Mouse (Mus musculus) brain, embryonic 14.5 days (tissue): ENCODE results near the gene Atrx. TPM values are rescaled to one million over a fixed set of nuclear protein-coding genes. Genes with fewer than 3 reads are reported as not detected.

Experiments
- DNase-seq: peaks from one replicate; pipeline ENCODE4 v3.0.0-alpha.2; 2011; ENCODE audit warnings: low read depth
- CTCF ChIP-seq: fragments of 200-500 bp; IDR thresholded peaks from 2 replicates; pipeline ENCODE4 v1.5.1; 2012; ENCODE audit warnings: inconsistent platforms, mild to moderate bottlenecking, moderate library complexity, borderline replicate concordance; ENCODE audit not compliant: insufficient read depth, insufficient read length; ENCODE audit errors: extremely low read depth
- POLR2A ChIP-seq: fragments of 200-500 bp; IDR thresholded peaks from 2 replicates; pipeline ENCODE4 v1.6.1; 2012; ENCODE audit warnings: mild to moderate bottlenecking, inconsistent platforms, borderline replicate concordance; ENCODE audit not compliant: poor library complexity, insufficient read depth, insufficient read length, severe bottlenecking; ENCODE audit errors: extremely low read depth
- polyA plus RNA-seq: library from polyadenylated mRNA; depleted of rRNA; stranded (reverse); fragments of >200 nt; gene quantifications from 2 replicates; pipeline ENCODE4 v1.2.3, GENCODE M21; 2012; rRNA removed

Atrx gene
- polyA plus RNA-seq, 1 experiment = 105 TPM

DNA sequence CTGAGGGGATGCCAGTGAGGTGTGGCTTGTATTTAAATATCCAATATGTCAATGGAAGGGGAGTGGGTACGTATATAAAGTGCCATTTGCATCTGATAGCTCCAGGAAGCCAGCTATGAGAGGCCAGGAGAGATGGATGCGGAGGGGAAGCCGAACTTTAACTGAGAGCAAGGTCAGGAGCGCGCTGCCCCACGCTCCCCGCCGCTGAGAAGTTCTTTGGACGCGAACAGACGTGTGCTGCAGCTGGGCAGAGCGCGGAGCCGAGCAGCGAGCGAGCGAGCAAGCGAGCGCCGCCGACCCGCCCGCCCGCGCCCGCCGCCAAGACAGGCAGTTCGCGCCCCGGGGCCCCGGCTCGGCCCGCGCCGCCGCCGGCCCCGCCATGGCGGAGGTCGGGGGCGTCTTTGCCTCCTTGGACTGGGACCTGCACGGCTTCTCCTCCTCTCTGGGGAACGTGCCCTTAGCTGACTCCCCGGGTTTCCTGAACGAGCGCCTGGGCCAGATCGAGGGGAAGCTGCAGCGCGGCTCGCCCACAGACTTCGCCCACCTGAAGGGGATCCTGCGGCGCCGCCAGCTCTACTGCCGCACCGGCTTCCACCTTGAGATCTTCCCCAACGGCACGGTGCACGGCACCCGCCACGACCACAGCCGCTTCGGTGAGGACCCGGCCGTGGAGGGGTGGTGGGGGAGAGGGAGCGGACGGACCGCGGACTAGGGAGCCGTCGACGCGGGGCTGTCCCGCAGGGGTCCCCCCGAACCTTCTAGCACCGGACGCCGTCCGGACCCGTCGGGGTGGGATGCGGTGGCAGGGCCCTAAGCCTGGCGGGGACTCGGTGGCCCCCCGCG lies 164.8 kb downstream of the Atrx start, which contains the start of gene Fgf16:
Gene Fgf16, plus strand, starts transcription at position 118 of the 843 bp plus-strand sequence.
- TF ChIP-seq CTCF (no peak), POLR2A (no peak)
- DNase-seq = peak; percentile 33

DNA sequence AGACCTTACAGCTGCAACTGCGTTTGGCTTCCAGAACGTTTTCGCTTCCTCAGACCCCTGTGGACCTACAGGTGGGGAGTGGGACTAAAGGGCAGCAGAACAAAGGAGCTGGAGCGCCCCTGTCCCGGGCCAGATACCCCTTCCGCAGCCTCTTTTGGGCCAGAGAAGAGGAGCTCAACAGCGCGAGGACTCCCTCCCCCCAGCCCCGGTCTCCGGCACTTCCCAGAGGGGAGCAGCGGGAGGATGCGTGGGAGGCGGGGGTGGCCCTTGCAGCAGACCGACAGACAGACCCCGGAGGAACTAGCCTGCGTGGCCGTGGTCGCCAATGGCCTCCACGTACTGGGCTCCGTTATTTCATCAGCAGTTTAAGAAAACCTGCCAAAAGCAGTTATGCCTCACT lies 165.6 kb downstream of the Atrx start:
- TF ChIP-seq CTCF = no peak
- TF ChIP-seq POLR2A = no peak

GRCm38 (mm10) chrX:105762847-105763527 lies 166.2 kb downstream of the Atrx start:
- TF ChIP-seq POLR2A = no peak
- TF ChIP-seq CTCF = peak; percentile 25; the same call in 1 of the 2 replicates
- DNase-seq = peak; percentile 54

More for the DNA sequence above, 165.6 kb downstream of the Atrx start:
- peak; percentile 12 for DNase-seq

Other genes with a start within 250 kb of the Atrx start
- gene Fgf16, start 165.1 kb downstream of the Atrx start, polyA plus RNA-seq = 0.05 TPM in 1 of 2 replicates, not detected in the other
- 8.2 and 11.4 TPM in 2 replicates for gene Magt1, start 82.5 kb upstream of the Atrx start, polyA plus RNA-seq
- gene Cox7b, start 86.3 kb upstream of the Atrx start, polyA plus RNA-seq = 289 and 395 TPM in 2 replicates
- gene Atp7a, start 97.9 kb upstream of the Atrx start, polyA plus RNA-seq = 6.7 and 9.4 TPM in 2 replicates
- 0.10 and 0.22 TPM in 2 replicates for gene Tlr13, start 213.8 kb upstream of the Atrx start, polyA plus RNA-seq